Mouse (Mus musculus): ENCODE measurements around the gene Elavl4. TPM values are rescaled to one million over a fixed set of nuclear protein-coding genes. Genes with fewer than 3 reads are reported as not detected.

Elavl4 gene
- polyA plus RNA-seq, 1 experiment, result not detected

GRCm38 (mm10) chr4:110290056-110290455, 61.7 kb downstream of the Elavl4 start:
- Histone ChIP-seq H3K4me2 (ENCODE audit: low read depth) (no peak overlapping the region), H3K36me3 (ENCODE audit: control insufficient read depth, insufficient read depth) (no peaks in the 10 kb centered on the region), H3ac (ENCODE audit: control insufficient read depth, insufficient read length) (no peak overlapping the region), H3K27me3 (ENCODE audit: control insufficient read depth, insufficient read depth, insufficient read length) (peaks cover 9% of the 10 kb centered on the region), H3K4me3 (no peak overlapping the region), H3K79me2 (ENCODE audit: control insufficient read depth, insufficient read depth) (no peaks in the 10 kb centered on the region)
- TF ChIP-seq E2F4 (IDR thresholded peaks at IDR 0.05; ENCODE audit: insufficient read depth), result no peak
- no peak for TF ChIP-seq MYOD1 (IDR thresholded peaks at IDR 0.05; ENCODE audit: control insufficient read depth in 1 of 3, insufficient read length in 2 of 3, low read depth in 2 of 3)
- TF ChIP-seq TCF3 (IDR thresholded peaks at IDR 0.05; ENCODE audit: insufficient read length, low read depth), result no peak
- no peak for TF ChIP-seq MAX (IDR thresholded peaks at IDR 0.05; ENCODE audit: low read depth)
- TF ChIP-seq TCF12 (IDR thresholded peaks at IDR 0.05; ENCODE audit: insufficient read depth, poor library complexity, severe bottlenecking), result no peak
- no peak for TF ChIP-seq REST (IDR thresholded peaks at IDR 0.05; ENCODE audit: insufficient read depth, insufficient read length)
- TF ChIP-seq SRF (IDR thresholded peaks at IDR 0.05; ENCODE audit: control insufficient read depth, insufficient read length, low read depth), result no peak
- TF ChIP-seq POLR2AphosphoS2 (IDR thresholded peaks at IDR 0.05; ENCODE audit: insufficient read length, low read depth), result no peak
- TF ChIP-seq CEBPB (IDR thresholded peaks at IDR 0.05; ENCODE audit: insufficient read depth, poor library complexity, severe bottlenecking), result no peak
- TF ChIP-seq MYOG (IDR thresholded peaks at IDR 0.05; ENCODE audit: control insufficient read depth in 1 of 3, insufficient read depth in 1 of 3, insufficient read length in 2 of 3, low read depth in 2 of 3), result no peak
- TF ChIP-seq POLR2A (IDR thresholded peaks at IDR 0.05; ENCODE audit: insufficient read length, low read depth), result no peak
- TF ChIP-seq USF1 (IDR thresholded peaks at IDR 0.05; ENCODE audit: low read depth), result no peak

GRCm38 (mm10) chr4:110287412-110288067, 64.2 kb downstream of the Elavl4 start:
- H3K27me3 ChIP-seq (ENCODE audit: control insufficient read depth, insufficient read depth, insufficient read length), result peaks cover 9% of the 10 kb centered on the region
- H3K79me2 ChIP-seq (ENCODE audit: control insufficient read depth, insufficient read depth), result no peaks in the 10 kb centered on the region
- H3K36me3 ChIP-seq (ENCODE audit: control insufficient read depth, insufficient read depth), result no peaks in the 10 kb centered on the region
- no peak for TF ChIP-seq POLR2AphosphoS2 (IDR thresholded peaks at IDR 0.05; ENCODE audit: insufficient read length, low read depth)
- no peak for TF ChIP-seq TCF3 (IDR thresholded peaks at IDR 0.05; ENCODE audit: insufficient read length, low read depth)
- no peak for TF ChIP-seq MAX (IDR thresholded peaks at IDR 0.05; ENCODE audit: low read depth)
- TF ChIP-seq MYOD1 (IDR thresholded peaks at IDR 0.05; ENCODE audit: control insufficient read depth in 1 of 3, insufficient read length in 2 of 3, low read depth in 2 of 3), result no peak
- TF ChIP-seq SRF (IDR thresholded peaks at IDR 0.05; ENCODE audit: control insufficient read depth, insufficient read length, low read depth), result no peak
- no peak for TF ChIP-seq REST (IDR thresholded peaks at IDR 0.05; ENCODE audit: insufficient read depth, insufficient read length)
- no peak for TF ChIP-seq TCF12 (IDR thresholded peaks at IDR 0.05; ENCODE audit: insufficient read depth, poor library complexity, severe bottlenecking)
- no peak for TF ChIP-seq CEBPB (IDR thresholded peaks at IDR 0.05; ENCODE audit: insufficient read depth, poor library complexity, severe bottlenecking)
- no peak for TF ChIP-seq MYOG (IDR thresholded peaks at IDR 0.05; ENCODE audit: control insufficient read depth in 1 of 3, insufficient read depth in 1 of 3, insufficient read length in 2 of 3, low read depth in 2 of 3)
- TF ChIP-seq USF1 (IDR thresholded peaks at IDR 0.05; ENCODE audit: low read depth), result no peak
- TF ChIP-seq POLR2A (IDR thresholded peaks at IDR 0.05; ENCODE audit: insufficient read length, low read depth), result no peak
- TF ChIP-seq E2F4 (IDR thresholded peaks at IDR 0.05; ENCODE audit: insufficient read depth), result no peak
- H3ac ChIP-seq (ENCODE audit: control insufficient read depth, insufficient read length), result no peak overlapping the region
- no peak overlapping the region for H3K4me3 ChIP-seq
- no peak overlapping the region for H3K4me2 ChIP-seq (ENCODE audit: low read depth)

DNA sequence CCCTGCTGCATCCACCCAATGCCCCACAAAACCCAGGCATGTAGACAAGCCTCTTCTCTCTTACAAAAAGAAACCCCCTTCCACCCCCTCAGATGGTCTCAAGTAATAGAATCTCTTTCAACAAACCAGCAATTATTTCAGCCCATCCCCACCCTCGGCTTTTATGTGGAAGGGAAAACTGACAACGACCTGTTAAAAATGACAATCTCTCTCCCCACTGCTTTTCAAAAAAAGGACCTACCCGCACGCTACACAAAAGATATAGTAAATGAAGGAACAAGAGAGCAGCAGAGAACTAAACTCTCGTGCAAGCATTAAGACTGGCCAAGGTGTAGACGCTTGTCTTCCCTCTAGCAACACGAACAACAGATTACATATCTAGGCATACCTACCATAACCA, 64.9 kb downstream of the Elavl4 start:
- no peaks in the 10 kb centered on the region for H3K36me3 ChIP-seq (ENCODE audit: control insufficient read depth, insufficient read depth)
- H3K79me2 ChIP-seq (ENCODE audit: control insufficient read depth, insufficient read depth), result no peaks in the 10 kb centered on the region
- TF ChIP-seq TCF12 (IDR thresholded peaks at IDR 0.05; ENCODE audit: insufficient read depth, poor library complexity, severe bottlenecking), result no peak
- no peak overlapping the region for H3K4me2 ChIP-seq (ENCODE audit: low read depth)
- peaks cover 9% of the 10 kb centered on the region for H3K27me3 ChIP-seq (ENCODE audit: control insufficient read depth, insufficient read depth, insufficient read length)
- no peak overlapping the region for H3K4me3 ChIP-seq
- H3ac ChIP-seq (ENCODE audit: control insufficient read depth, insufficient read length), result no peak overlapping the region

DNA sequence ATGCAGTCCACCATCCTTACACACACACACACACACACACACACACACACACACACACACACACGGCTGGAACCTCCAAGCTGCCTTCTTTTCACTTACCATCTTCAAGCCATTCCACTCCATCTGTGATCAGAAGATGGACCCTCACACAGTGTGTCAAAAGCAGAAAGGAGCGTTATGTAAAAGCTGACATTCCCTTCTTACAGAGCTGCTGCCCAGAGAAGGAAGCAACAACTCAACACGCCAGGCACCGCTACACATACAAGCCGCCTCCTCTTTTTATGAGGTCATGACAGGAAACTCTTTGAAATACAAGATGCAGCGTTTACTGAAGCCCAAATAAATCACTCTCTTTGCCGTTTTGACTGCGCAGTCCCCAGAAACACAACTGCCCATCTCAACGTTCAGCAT, 65.3 kb downstream of the Elavl4 start:
- Histone ChIP-seq H3K36me3 (ENCODE audit: control insufficient read depth, insufficient read depth) (no peaks in the 10 kb centered on the region), H3K79me2 (ENCODE audit: control insufficient read depth, insufficient read depth) (no peaks in the 10 kb centered on the region), H3K27me3 (ENCODE audit: control insufficient read depth, insufficient read depth, insufficient read length) (peaks cover 9% of the 10 kb centered on the region), H3ac (ENCODE audit: control insufficient read depth, insufficient read length) (no peak overlapping the region), H3K4me3 (no peak overlapping the region), H3K4me2 (ENCODE audit: low read depth) (no peak overlapping the region)
- TF ChIP-seq MYOD1 (IDR thresholded peaks at IDR 0.05; ENCODE audit: control insufficient read depth in 1 of 3, insufficient read length in 2 of 3, low read depth in 2 of 3) (no peak), MYOG (IDR thresholded peaks at IDR 0.05; ENCODE audit: control insufficient read depth in 1 of 3, insufficient read depth in 1 of 3, insufficient read length in 2 of 3, low read depth in 2 of 3) (no peak), TCF3 (IDR thresholded peaks at IDR 0.05; ENCODE audit: insufficient read length, low read depth) (no peak), CEBPB (IDR thresholded peaks at IDR 0.05; ENCODE audit: insufficient read depth, poor library complexity, severe bottlenecking) (no peak), E2F4 (IDR thresholded peaks at IDR 0.05; ENCODE audit: insufficient read depth) (no peak), MAX (IDR thresholded peaks at IDR 0.05; ENCODE audit: low read depth) (no peak), POLR2A (IDR thresholded peaks at IDR 0.05; ENCODE audit: insufficient read length, low read depth) (no peak), POLR2AphosphoS2 (IDR thresholded peaks at IDR 0.05; ENCODE audit: insufficient read length, low read depth) (no peak), REST (IDR thresholded peaks at IDR 0.05; ENCODE audit: insufficient read depth, insufficient read length) (no peak), USF1 (IDR thresholded peaks at IDR 0.05; ENCODE audit: low read depth) (no peak), SRF (IDR thresholded peaks at IDR 0.05; ENCODE audit: control insufficient read depth, insufficient read length, low read depth) (no peak), TCF12 (IDR thresholded peaks at IDR 0.05; ENCODE audit: insufficient read depth, poor library complexity, severe bottlenecking) (no peak)

Data from myocyte (in vitro differentiated cells).